Mouse (Mus musculus): ENCODE measurements at regions not wholly inside any gene's neighbourhood (a gene's known extent, or its start where the extent isn't known, plus 50 kb on each side); places are given as distances from the start of the nearest gene placed in this dataset.

GRCm38 (mm10) chr3:144356103-144356947, 151.3 kb upstream of the Lmo4 start:
- TF ChIP-seq MAX (IDR thresholded peaks at IDR 0.05; ENCODE audit: low read depth) (no peak), E2F4 (IDR thresholded peaks at IDR 0.05; ENCODE audit: insufficient read depth) (no peak), POLR2A (IDR thresholded peaks at IDR 0.05; ENCODE audit: insufficient read length, low read depth) (no peak), SRF (IDR thresholded peaks at IDR 0.05; ENCODE audit: control insufficient read depth, insufficient read length, low read depth) (no peak), USF1 (IDR thresholded peaks at IDR 0.05; ENCODE audit: low read depth) (no peak), MYOD1 (IDR thresholded peaks at IDR 0.05; ENCODE audit: control insufficient read depth in 1 of 3, insufficient read length in 2 of 3, low read depth in 2 of 3) (no peak), REST (IDR thresholded peaks at IDR 0.05; ENCODE audit: insufficient read depth, insufficient read length) (no peak), TCF12 (IDR thresholded peaks at IDR 0.05; ENCODE audit: insufficient read depth, poor library complexity, severe bottlenecking) (no peak)

Data from myocyte (in vitro differentiated cells).